Mouse (Mus musculus): ENCODE results near the gene Tgm1.
A peak's percentile ranks its signal among the peaks of the same experiment; 100 is the strongest.

Gene Tgm1

GRCm38 (mm10) chr14:55713729-55714122, at the start of gene Tgm1:
TSS of gene Tgm1 (minus strand) at chr14:55713926.
- no peak for DNase-seq (ENCODE audit: low spot score)

- DNase-seq (ENCODE audit: low spot score) = no peak
Observed at GRCm38 (mm10) chr14:55763166-55763565, 49.4 kb upstream of the Tgm1 start.

GRCm38 (mm10) chr14:55762001-55762821, 48.5 kb upstream of the Tgm1 start:
- peak; percentile 39 for DNase-seq (ENCODE audit: low spot score)

- DNase-seq (ENCODE audit: low spot score) = no peak
Observed at GRCm38 (mm10) chr14:55761163-55761562, 47.4 kb upstream of the Tgm1 start, which contains the start of gene Ltb4r2. TSS of gene Ltb4r2 (plus strand) at chr14:55761428.

GRCm38 (mm10) chr14:55760156-55760555, 46.4 kb upstream of the Tgm1 start:
- peak; percentile 77 for DNase-seq (ENCODE audit: low spot score)

- DNase-seq (ENCODE audit: low spot score) = no peak
Observed at GRCm38 (mm10) chr14:55758363-55758784, 44.6 kb upstream of the Tgm1 start, which contains the start of gene Cideb. TSS of gene Cideb (minus strand) at chr14:55758458.

- DNase-seq (ENCODE audit: low spot score) = no peak
Observed at GRCm38 (mm10) chr14:55757566-55757965, 43.8 kb upstream of the Tgm1 start.

- DNase-seq (ENCODE audit: low spot score) = no peak
Observed at GRCm38 (mm10) chr14:55747051-55747847, 33.5 kb upstream of the Tgm1 start.

GRCm38 (mm10) chr14:55745861-55746237, 32.1 kb upstream of the Tgm1 start:
- DNase-seq (ENCODE audit: low spot score) = no peak

- DNase-seq (ENCODE audit: low spot score) = peak; percentile 82
Observed at GRCm38 (mm10) chr14:55745180-55745860, 31.6 kb upstream of the Tgm1 start, which contains the start of the genes Dhrs1 and Nop9. TSS of gene Dhrs1 (minus strand) at chr14:55745690. TSS of gene Nop9 (plus strand) at chr14:55745693.

- peak; percentile 88 for DNase-seq (ENCODE audit: low spot score)
Observed at GRCm38 (mm10) chr14:55743711-55744110, 30.0 kb upstream of the Tgm1 start.

- no peak for DNase-seq (ENCODE audit: low spot score)
Observed at GRCm38 (mm10) chr14:55737086-55737687, 23.5 kb upstream of the Tgm1 start.

- no peak for DNase-seq (ENCODE audit: low spot score)
Observed at GRCm38 (mm10) chr14:55735758-55736157, 22.0 kb upstream of the Tgm1 start.

- no peak for DNase-seq (ENCODE audit: low spot score)
Observed at GRCm38 (mm10) chr14:55735334-55735733, 21.6 kb upstream of the Tgm1 start.

- DNase-seq (ENCODE audit: low spot score) = no peak
Observed at GRCm38 (mm10) chr14:55734869-55735268, 21.1 kb upstream of the Tgm1 start.

GRCm38 (mm10) chr14:55733889-55734288, 20.2 kb upstream of the Tgm1 start:
- DNase-seq (ENCODE audit: low spot score) = no peak

GRCm38 (mm10) chr14:55730531-55731032, 16.9 kb upstream of the Tgm1 start:
- DNase-seq (ENCODE audit: low spot score) = no peak

GRCm38 (mm10) chr14:55730116-55730515, 16.4 kb upstream of the Tgm1 start:
- no peak for DNase-seq (ENCODE audit: low spot score)

GRCm38 (mm10) chr14:55727889-55728685, 14.4 kb upstream of the Tgm1 start:
- DNase-seq (ENCODE audit: low spot score) = no peak

- DNase-seq (ENCODE audit: low spot score) = no peak
Observed at GRCm38 (mm10) chr14:55726261-55726660, 12.5 kb upstream of the Tgm1 start.

GRCm38 (mm10) chr14:55724411-55724871, 10.7 kb upstream of the Tgm1 start:
- no peak for DNase-seq (ENCODE audit: low spot score)

Measured in urinary bladder, postnatal 25 days (tissue).